Mouse (Mus musculus) spleen, postnatal 10 days (tissue): ENCODE data around the gene Ifi205.
"Not testable (repeated sequence)": the region's sequence is repeated elsewhere in the genome, so short reads cannot be mapped to it uniquely, and the experiment has no call there.

ENCODE experiments used
- DNase-seq, 2 experiments: peaks; one replicate each; pipeline ENCODE4 v3.0.0; 2021 to 2022; ENCODE audit warnings: low spot score in 2 of 2

Ifi205 gene

GRCm38 (mm10) chr1:174031698-174032097, at the start of gene Ifi205:
TSS of gene Ifi205 (minus strand) at chr1:174031810.
- DNase-seq = no peak

DNA sequence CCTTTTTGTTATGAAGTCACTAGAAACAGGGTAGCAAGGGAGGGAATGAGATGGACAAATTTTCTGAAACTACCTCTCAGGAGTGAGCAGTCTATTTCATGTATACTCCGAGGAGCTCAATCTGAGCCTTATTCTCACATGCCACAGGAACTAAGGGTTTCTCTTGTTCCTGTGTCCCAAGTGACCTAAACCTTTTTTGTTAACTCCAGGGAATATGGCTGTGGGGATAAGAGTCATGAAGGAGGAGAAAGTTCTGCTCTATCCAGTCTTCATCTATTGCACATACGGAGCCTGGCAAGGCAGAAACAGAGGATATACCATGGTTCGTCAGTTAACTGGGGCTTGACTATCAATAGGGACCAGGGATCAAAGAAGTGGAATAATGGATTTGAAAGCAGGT, 34.7 kb upstream of the Ifi205 start, which contains the start of gene Olfr430:
TSS of gene Olfr430 (plus strand) at position 301 of the 400 bp plus-strand sequence.
- DNase-seq = no peak

- DNase-seq = no peak
Measured at GRCm38 (mm10) chr1:174055248-174055647, 23.6 kb upstream of the Ifi205 start.

GRCm38 (mm10) chr1:174052981-174053380, 21.4 kb upstream of the Ifi205 start:
- DNase-seq = no peak

DNA sequence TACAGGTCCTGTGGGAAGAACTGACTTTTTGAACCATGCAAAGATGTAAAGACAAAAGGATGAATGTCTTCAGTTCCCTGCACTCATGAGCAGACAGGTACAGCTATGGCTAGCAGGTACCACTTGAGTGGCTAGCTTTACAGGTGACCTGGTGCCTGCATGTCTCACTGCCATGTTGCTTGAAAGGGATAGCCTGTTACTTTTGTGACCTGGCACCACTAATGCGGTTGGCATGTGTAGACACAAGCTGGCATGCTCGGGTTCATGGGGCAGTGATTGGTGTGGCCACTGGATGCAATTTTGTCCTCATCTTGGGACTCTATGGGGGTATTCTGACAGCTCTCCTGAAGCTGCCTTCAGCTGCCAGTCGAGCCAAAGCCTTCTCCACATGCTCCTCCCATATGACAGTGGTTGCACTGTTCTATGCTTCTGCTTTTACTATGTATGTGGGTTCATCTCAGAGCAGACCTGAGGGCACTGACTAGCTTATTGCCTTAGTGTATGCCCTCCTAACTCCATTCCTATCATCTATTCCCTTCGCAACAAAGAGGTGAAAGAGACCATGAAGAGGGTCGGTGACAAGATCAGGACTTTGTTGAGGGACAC, 20.4 kb upstream of the Ifi205 start:
- no peak for DNase-seq

DNA sequence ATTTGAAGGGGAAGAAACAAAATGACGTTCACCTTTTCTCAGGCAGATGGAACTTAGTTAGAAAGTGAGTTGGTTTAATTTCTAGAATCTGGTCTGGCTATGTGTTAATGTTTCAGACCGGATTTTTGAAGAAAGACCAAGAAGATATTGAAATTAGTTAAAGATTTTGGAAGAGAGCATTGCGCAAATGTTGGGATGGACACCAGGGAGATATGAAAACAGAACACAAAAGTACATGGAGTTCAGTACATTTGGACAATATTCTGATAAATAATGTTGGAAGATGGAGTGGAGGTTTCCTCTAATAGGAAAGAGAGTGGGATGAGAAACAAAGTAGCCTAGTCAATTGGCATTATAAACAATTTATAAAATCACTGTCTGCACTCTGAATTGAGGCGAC, 19.9 kb upstream of the Ifi205 start:
- no peak for DNase-seq

DNA sequence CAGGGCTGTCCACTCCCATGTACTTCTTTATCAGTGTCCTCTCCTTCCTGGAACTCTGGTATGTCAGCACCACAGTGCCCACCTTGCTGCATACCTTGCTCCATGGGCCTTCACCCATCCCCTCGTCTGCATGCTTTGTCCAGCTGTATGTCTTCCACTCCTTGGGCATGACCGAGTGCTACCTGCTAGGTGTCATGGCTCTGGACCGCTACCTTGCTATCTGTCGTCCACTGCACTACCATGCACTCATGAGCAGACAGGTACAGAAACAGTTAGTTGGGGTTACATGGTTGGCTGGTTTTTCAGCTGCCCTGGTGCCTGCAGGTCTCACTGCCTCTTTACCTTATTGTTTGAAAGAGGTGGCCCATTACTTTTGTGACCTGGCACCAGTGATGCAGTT, 18.9 kb upstream of the Ifi205 start:
- DNase-seq = no peak

- DNase-seq = not testable (repeated sequence)
Measured at GRCm38 (mm10) chr1:174049357-174049756, 17.7 kb upstream of the Ifi205 start.

- no peak for DNase-seq
Measured at GRCm38 (mm10) chr1:174048893-174049292, 17.3 kb upstream of the Ifi205 start, which contains the start of gene Olfr432. TSS of gene Olfr432 (plus strand) at chr1:174049205.

GRCm38 (mm10) chr1:174048227-174048626, 16.6 kb upstream of the Ifi205 start:
- not testable (repeated sequence) for DNase-seq

DNA sequence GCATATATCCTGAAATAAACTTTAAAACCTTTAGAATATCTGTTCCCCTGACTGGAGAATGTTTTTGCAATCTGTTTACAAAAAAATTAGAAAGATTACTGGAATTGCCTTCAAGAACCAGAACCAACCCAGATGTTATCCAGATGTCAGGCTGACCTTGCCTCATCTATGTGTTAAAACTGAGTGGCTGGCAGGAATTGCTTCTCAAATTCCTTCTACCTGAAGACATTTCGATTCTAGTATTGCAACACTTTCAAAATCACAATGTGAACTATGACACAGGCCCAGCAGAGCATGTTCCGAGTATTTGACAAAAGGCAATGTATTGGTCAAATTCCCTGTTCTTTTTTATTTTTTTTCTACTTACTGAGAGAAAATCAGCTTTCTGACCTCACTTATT, 12.8 kb upstream of the Ifi205 start:
- DNase-seq = no peak

DNA sequence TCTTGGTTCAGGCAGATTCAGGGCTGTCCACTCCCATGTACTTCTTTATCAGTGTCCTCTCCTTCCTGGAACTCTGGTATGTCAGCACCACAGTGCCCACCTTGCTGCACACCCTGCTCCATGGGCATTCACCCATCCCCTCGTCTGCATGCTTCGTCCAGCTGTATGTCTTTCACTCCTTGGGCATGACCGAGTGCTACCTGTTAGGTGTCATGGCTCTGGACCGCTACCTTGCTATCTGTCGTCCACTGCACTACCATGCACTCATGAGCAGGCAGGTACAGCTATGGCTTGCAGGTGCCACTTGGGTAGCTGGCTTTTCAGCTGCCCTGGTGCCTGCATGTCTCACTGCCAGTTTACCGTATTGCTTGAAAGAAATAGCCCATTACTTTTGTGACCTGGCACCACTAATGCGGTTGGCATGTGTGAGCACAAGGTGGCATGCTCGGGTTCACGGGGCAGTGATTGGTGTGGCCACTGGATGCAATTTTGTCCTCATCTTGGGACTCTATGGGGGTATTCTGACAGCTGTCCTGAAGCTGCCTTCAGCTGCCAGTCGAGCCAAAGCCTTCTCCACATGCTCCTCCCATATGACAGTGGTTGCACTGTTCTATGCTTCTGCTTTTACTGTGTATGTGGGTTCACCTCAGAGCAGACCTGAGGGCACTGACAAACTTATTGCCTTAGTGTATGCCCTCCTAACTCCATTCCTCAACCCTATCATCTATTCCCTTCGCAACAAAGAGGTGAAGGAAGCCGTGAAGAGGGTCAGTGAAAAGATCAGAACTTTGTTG, 10.7 kb upstream of the Ifi205 start:
- DNase-seq = not testable (repeated sequence)

GRCm38 (mm10) chr1:174040523-174041177, 9.0 kb upstream of the Ifi205 start, which contains the start of gene Olfr433:
TSS of gene Olfr433 (plus strand) at chr1:174040705.
- DNase-seq = peak in 1 of 2 experiments; percentile 60

- no peak for DNase-seq
Measured at GRCm38 (mm10) chr1:174038480-174038879, 6.9 kb upstream of the Ifi205 start.

- no peak for DNase-seq
Measured at GRCm38 (mm10) chr1:174035841-174036240, 4.2 kb upstream of the Ifi205 start.

- DNase-seq = not testable (repeated sequence)
Measured at GRCm38 (mm10) chr1:174007050-174007449, 24.6 kb downstream of the Ifi205 start.

GRCm38 (mm10) chr1:174004352-174005109, 27.1 kb downstream of the Ifi205 start:
- DNase-seq = not testable (repeated sequence)

DNA sequence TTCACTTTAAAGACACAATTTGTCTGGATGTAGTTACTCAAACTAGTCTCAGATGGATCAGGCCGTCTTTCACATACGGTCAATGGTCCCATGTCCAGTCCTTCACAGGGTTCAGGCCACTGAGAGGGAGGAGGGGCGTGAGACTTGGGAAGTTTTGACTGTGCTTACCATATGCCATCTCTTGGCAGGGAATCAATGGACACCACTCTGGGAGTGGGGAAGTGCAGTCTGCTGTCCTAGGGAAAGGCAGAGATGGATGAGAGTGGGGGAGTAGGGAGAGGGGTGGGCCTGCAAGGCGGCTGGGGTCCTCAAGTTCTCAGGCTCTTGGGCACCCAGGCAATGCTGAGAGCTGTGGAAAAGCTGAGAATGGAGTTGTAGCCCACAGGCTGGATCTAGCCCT, 36.6 kb downstream of the Ifi205 start:
- DNase-seq = no peak

DNA sequence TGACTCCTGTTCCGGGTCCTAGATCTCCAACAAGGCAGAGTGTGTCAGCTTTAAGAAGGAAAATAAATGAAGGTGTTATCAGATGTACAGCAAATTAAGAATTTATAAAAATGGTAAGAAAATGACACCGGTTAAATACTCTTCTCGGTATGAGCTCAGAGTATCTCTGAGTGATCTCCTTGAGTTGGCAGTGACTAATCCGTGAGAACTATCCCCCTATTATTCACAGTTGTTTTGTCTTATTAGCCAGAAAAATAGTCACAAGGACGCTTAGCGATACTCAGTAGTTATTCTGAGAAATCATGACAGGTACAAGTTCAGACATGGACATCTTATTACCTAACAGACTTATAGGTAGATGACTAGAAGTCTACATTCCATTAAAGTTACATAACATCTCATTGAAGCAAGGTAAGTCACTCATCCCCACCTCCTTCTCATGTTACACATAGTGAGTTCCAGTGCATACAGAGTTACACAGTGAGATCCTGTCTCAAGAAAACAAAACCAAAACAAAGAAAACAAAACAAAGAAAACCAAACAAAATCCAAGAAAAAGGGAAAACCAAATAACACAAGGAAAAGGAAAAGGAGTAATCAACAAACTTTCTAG, 48.8 kb downstream of the Ifi205 start, which contains the start of gene Ifi202b:
TSS of gene Ifi202b (minus strand) at position 51 of the 612 bp plus-strand sequence.
- not testable (repeated sequence) for DNase-seq

DNA sequence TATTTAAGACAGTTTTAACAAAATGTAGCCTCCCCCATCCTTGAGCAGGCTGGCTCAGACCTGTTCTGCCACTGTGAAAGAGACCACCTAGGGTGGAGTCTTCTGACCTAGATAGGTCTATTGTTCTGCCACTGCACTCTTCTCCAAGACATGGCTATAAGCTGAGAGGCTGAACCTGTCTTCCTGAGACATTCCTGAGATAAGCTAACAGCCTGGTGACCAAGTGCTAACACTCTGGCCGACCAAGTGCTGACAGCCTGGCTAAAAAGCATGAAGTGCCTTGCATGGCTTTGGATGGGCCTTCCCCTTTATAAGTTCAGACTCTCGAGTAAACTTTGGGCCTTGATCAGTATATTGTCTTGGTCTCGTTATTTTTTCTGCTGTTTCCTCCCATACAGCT, 50.6 kb downstream of the Ifi205 start:
- DNase-seq = not testable (repeated sequence)

- DNase-seq = no peak
Measured at GRCm38 (mm10) chr1:173977622-173978021, 54.0 kb downstream of the Ifi205 start.
